Mouse (Mus musculus): ENCODE results near the gene Il17rc. TPM values are rescaled to one million over a fixed set of nuclear protein-coding genes. Genes with fewer than 3 reads are reported as not detected.

Il17rc gene
- polyA plus RNA-seq, 1 experiment, result 43.9 TPM

DNA sequence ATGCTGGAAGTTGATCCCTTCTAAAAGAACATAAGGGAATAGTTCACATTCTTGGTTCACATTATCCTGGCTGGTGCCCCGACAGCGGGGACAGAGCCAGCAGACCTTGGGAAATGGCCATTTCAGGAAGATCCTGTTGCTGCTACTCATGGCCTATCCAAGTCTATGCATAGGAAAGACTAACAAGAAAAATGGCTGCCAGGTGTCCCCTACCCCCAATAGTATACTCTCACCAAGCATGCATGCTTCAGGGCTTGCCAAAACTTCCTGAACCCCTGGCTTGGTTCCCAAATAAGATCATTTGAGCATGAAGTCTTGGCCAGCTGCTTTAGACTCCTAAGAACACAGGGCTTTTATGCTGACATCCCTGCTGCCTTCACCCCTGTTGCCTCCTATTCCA is 19.4 kb upstream of the Il17rc start:
- no peak for DNase-seq (ENCODE audit: low read depth)

DNA sequence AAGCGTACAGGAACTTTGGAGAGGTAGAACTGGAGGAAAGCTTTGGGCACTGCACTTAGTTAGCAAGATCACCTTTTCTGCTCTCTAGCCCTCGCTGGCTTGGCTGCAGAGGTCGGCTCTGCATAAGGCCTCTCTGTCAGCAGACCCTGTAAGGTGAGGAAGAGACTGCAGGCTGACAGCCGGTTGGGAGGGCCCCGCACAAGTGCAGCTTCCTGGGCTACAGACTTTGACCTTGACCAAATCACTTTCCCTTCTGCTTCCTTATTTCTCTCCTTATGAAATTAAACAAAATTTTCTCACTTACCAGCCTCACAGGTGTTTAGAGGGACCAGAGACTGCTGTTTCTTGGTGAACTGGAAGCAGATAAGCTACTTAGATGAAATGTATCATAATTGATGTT is 16.2 kb upstream of the Il17rc start:
- DNase-seq (ENCODE audit: low read depth), result no peak

DNA sequence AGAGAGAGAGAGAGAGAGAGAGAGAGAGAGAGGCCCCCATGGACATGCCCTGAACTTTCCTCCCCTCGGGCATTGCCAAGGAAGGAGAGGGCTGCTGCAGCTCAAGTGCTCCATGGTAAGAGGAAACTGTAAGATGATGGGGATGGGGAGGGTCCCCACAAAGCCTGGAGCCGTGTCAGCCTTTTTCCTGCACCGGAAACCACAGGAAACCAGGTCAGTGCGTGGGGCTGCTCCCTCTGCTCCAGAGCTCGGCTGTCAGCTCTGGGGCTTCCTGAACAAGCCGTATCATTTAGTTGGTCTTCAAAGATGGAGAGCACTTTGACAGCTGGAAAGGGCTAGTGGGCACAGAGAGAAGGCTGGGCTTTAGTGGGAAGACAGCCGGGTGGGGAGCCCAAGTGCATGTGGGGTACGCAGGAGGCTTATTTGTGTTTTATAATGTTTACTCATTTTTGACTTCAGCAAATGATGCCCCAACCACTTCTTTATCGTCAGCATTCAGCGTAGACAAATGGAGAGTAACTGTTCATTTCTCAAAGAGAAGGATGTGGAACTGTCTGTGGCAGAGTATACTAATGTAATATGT is 13.2 kb upstream of the Il17rc start, which contains the start of gene Il17re:
Gene Il17re (plus strand): TSS at position 533 of the 583 bp plus-strand sequence.
- DNase-seq (ENCODE audit: low read depth), result no peak

DNA sequence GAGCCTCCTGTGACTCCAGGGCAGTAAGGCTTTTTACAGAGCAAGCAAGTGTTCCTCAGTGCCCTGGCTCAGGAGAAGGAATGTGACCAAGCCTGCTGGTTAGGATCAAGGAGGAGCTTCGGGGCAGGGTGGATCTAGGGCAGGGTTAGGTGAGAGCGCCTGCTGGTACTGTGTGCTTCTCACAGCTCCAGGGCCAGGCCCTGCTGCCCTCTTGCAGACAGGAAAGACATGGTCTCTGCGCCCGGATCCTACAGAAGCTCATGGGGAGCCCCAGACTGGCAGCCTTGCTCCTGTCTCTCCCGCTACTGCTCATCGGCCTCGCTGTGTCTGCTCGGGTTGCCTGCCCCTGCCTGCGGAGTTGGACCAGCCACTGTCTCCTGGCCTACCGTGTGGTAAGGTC is 12.6 kb upstream of the Il17rc start:
- DNase-seq (ENCODE audit: low read depth), result no peak

DNA sequence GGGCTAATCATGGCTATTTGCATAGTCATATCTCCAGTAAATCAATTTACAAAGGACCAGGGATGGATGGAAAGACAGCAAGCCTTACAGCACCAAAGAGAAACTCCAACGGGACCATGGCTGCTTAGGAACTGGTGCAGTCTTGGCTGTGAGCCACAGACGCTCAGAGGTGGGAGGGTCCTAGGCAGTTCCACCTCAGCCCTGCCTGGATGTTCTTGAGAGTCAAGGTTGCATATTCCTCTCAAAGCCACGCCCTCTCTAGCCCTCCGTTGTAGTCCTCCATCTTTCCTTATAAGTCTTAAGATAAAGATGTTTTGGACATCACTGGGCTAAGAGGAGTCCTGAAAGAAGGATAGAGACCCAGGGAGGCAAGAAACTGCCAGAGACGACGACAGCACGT is 7.2 kb upstream of the Il17rc start:
- DNase-seq (ENCODE audit: low read depth), result no peak

DNA sequence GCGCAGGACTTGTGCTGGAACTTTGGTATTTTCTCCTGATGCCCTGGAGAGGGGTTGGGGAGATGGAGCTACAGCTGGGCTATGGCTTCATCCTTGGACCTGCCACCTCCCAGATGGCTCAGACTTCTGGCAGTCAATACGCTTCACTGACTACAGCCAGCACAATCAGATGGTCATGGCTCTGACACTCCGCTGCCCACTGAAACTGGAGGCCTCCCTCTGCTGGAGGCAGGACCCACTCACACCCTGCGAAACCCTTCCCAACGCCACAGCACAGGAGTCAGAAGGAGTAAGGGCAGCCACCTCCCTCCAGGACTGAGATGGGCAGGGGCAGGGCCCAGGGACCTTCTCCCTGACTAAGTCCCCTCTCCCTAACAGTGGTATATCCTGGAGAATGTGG is 5.6 kb upstream of the Il17rc start:
- DNase-seq (ENCODE audit: low read depth), result no peak

DNA sequence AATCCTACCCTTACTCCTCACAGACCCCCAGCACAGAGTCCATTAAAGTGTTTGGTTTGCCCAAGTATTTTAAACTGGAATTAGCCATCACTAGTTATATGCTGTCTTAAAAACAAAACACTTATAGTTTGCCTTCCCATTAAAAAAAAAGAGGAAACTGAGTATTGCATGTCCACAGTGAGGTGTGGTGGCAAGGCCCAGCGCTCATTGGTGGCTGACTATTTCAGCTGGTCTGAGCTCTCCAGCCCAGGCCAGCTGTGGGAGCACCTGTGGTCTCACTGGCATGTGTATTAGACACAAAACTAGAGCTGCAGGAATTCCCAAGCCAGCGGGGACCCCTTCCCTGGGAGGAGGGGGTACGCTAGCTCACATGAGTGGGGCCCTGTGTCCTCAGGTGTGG is 2.7 kb upstream of the Il17rc start:
- no peak for DNase-seq (ENCODE audit: low read depth)

DNA sequence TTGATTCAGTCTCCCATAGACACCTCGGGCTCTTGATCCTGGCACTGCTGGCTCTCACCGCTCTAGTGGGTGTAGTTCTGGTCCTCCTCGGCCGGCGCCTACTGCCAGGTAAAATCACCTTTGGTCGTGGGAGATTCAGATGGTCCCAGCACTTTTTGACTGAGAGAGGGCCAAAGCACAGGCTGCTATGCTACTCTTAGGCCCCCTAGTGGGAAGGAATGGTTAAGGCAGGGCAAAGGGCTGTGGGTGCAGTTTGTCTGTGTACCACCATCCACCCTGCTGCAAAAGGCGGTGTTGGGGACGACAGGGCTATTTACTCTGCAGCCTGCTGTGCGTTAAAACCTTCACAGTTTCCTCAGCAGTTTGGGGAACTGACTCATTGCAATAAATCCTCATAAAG is 2.2 kb upstream of the Il17rc start:
- DNase-seq (ENCODE audit: low read depth), result no peak

DNA sequence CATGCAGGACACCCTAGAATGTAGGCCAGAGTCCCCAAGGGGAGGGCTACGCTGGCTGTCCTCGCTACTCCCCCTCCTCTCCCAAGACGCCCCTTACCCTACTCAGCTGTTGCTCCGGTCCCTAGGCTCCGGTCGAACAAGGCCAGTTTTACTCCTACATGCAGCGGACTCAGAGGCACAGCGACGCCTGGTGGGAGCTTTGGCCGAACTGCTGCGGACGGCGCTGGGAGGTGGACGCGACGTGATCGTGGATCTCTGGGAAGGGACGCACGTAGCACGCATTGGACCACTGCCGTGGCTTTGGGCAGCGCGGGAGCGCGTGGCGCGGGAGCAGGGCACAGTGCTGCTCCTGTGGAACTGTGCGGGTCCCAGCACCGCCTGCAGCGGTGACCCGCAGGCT is 1.8 kb upstream of the Il17rc start:
- DNase-seq (ENCODE audit: low read depth), result no peak

DNA sequence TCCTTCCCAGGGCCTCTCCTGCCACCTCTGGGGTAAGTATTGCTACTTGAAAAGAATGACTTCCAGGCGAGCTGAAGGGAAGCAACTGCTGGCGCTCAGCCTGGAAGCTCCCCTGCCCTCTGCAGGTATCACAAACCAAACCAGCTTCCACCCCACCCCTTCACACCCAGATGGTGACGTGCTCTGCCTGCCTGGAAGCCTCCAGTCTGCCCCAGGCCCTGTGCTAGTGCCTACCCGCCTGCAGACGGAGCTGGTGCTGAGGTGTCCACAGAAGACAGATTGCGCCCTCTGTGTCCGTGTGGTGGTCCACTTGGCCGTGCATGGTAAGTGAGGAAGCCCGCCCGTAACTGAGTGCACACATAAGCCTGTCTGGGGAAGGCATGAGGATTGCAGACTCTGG is 834 bp downstream of the Il17rc start:
- DNase-seq (ENCODE audit: low read depth), result no peak

DNA sequence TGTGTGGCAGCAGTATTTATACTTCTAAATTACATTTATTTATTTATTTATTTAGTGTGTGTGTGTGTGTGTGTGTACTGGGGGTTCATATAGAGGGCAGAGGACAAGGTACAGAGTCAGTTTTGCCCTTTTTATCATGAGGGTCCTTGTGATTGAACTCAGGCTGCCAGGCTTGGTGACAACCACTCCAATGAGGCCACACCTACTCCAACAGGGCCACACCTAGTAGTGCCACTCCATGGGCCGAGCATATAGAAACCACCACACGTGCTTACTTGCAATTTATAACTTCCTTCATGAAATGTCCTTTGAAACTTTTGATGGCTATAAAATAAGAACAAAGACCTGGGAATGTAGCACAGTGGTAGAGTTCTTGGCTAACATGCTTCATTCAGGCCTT is 2.0 kb downstream of the Il17rc start:
- DNase-seq (ENCODE audit: low read depth), result no peak

DNA sequence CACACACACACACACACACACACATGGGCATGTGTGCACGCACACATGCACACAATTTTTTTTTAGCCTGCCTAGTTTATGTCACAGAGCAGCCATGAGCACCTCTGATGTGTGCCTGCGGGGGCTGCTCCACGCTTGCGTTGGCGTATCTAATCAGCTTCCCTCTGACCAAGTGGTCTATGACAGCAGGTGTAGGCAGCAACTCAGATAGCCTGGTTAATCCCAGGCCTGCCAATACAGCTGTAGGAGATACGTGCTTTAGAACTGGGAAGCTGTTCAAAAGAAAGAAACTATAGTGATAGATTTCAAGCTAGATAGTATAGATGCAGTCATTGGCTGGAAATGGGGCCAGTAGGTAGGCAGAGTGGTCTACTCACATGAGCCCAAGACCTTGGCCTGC is 2.5 kb downstream of the Il17rc start:
- no peak for DNase-seq (ENCODE audit: low read depth)

DNA sequence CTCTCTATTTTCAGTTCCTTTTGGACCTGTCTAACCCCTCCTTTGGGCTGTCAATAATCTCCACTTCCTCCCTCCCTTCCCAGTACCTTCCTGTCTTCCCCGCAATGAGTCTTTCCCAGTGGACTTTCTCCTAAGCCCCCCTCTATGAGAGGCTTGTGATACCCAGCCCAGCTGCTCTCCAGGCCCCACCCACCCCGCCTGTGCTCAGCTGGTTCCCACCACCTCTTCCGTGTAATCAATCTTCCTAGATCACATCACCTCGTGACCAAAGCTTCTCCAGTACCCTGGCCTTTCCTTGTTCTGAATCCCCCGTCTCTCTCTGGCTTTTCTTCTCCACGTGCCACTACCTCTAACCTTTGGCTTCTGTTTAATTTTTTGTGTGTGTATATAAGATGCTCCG is 6.1 kb downstream of the Il17rc start:
- DNase-seq (ENCODE audit: low read depth), result no peak

DNA sequence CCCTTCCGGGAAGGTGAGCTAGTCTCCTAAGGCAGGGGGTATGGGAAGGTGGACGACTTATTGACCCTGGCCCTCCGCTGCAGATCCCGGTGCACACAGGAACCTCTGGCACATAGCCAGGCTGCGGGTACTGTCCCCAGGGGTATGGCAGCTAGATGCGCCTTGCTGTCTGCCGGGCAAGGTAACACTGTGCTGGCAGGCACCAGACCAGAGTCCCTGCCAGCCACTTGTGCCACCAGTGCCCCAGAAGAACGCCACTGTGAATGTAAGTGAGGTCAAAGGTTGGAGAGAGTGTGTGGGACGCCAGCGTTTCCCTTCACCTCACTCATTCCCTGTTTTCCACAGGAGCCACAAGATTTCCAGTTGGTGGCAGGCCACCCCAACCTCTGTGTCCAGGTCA is 7.7 kb downstream of the Il17rc start:
- no peak for DNase-seq (ENCODE audit: low read depth)

DNA sequence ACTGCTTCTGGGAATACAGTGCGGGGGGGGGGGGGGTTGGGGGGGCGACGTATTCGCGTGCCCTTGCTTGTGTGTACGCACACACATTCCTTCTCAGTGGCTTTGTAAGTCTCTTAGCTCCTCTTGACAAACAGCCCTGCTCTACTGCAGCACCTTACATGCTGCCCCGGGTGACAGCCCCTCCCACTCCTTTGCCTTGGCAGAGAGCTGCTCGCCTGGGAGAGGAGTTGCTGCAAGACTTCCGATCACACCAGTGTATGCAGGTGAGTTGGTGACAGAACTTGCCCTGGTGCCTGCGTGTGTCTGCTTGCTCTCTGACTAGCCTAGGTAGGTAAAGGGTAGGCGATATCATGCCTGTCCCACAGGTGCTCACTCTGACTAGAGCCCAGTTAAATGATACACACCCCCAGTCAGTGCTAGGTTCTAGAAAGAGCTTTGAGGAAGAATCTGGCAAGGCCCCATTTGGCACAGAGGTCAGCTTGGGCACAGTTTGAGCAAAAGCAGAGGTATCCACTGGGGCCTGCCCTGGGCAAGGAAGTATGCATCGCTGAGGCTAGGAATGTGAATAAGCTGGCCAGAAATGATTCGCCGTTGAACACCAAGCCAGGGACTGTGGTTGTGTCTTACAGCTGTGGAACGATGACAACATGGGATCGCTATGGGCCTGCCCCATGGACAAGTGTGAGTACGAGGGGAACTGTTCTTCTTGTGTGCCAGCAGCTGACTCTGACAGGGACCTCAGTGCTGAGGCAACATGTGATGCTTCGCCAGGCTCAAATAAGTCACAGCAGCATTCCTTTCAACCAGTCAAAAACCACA is 9.5 kb downstream of the Il17rc start:
- DNase-seq (ENCODE audit: low read depth), result peak; percentile 99

DNA sequence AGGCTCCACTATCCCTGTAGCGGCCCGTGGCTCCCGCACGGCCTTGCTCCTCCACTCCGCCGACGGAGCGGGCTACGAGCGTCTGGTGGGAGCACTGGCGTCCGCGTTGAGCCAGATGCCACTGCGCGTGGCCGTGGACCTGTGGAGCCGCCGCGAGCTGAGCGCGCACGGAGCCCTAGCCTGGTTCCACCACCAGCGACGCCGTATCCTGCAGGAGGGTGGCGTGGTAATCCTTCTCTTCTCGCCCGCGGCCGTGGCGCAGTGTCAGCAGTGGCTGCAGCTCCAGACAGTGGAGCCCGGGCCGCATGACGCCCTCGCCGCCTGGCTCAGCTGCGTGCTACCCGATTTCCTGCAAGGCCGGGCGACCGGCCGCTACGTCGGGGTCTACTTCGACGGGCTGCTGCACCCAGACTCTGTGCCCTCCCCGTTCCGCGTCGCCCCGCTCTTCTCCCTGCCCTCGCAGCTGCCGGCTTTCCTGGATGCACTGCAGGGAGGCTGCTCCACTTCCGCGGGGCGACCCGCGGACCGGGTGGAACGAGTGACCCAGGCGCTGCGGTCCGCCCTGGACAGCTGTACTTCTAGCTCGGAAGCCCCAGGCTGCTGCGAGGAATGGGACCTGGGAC is 11.4 kb downstream of the Il17rc start:
- DNase-seq (ENCODE audit: low read depth), result no peak

DNA sequence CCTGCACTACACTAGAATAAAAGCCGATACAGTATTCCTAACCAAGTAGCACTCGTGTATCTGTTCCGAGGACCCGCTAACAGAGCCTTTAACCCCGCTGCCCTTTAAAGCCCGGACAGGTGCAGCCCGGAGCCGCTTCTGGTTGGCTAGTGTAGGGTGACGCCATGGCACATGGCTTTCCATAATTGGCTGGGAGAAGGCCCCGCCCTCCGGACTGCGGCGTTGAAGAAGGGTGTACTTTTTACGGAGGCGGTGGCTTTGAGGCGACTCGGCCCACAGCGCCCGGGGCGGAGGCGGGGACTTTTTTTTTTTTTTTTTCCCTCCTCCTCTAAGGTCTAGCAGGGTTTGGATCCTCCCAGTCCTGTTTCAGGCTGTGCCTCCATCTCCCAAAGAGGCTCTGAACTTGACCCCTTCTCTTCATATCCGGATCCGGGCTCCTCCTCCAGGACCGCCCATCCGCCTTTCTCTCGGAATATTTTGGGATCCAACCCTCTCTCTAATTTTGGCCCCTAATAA is 11.9 kb downstream of the Il17rc start, which contains the start of gene Creld1:
Gene Creld1 (plus strand): TSS at position 198 of the 516 bp plus-strand sequence.
- DNase-seq (ENCODE audit: low read depth), result no peak

DNA sequence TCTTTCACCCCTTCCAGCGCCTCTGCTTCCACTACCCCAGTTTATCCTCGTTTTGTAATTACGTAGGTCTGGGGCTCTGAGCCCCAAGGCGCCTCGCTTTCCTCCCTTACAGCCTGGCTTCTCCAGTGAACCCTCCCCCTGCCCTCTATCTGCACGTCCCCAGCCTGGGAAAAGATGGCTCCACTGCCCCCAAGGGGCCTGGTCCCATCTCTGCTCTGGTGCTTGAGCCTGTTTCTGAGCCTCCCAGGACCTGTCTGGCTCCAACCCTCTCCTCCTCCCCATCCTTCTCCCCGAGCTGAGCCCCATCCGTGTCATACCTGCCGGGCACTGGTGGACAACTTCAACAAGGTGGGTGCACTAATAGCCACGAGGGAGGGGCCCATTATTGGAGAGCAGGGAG is 12.5 kb downstream of the Il17rc start:
- no peak for DNase-seq (ENCODE audit: low read depth)

DNA sequence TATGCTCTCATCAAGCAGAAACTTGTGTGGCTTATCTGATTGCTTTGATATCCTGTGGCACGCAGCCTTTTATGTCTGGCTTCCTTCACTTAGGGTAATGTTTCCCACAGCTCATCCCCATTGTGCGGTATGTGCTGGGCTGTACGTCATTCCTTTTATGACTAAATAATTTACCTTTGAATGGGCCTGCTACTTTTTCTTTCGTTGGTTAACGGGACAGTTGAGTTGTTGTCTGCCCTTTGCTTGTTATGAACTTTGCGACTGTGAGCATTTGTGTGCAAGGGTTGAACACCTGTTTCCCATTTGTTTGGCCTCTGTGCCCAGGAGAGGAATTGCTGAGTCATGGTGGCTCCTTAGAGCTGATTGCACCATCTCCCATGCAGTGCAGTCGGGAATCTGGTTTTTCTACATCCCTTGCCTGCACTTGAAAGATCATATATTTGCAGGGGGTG is 15.9 kb downstream of the Il17rc start:
- DNase-seq (ENCODE audit: low read depth), result no peak

DNA sequence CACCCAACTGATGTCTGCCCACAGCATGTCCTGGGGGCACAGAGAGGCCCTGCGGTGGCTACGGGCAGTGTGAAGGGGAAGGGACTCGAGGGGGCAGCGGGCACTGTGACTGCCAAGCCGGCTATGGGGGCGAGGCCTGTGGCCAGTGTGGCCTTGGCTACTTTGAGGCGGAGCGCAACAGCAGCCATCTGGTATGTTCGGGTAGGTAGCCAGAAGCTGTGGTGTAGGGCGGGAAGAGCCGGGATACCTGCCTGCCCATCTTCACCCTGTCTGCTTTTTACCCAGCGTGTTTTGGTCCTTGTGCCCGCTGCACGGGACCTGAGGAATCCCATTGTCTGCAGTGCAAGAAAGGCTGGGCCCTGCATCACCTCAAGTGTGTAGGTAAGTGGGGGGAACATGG is 18.2 kb downstream of the Il17rc start:
- no peak for DNase-seq (ENCODE audit: low read depth)

DNA sequence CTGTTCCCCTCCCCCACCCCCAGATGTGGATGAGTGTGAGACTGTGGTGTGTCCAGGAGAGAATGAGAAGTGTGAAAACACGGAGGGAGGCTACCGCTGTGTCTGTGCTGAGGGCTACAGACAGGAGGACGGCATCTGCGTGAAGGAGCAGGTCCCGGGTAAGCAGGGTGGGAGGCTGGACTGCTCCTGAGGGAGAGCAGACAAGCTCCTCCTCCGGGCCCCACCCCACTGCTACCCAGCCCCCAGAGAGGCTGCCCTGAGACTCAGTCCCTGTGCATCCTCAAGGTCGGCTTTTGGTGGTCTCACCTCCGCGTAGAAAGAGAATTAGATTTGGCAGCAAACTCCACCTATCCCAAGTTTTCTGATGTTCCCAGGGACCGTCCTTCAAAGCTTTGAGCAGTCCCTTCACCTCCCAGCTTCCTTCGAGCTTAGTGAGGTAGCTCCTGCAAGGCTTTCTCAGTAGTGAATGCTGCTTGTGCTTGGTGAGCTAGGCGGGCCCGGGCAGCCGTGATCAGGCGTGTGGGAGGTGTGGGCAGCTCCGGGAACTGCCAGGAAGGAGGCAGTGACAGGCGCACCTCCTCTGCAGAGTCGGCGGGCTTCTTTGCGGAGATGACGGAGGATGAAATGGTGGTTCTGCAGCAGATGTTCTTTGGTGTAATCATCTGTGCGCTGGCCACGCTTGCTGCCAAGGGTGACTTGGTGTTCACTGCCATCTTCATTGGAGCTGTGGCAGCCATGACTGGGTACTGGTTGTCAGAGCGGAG is 21.1 kb downstream of the Il17rc start:
- DNase-seq (ENCODE audit: low read depth), result no peak

DNA sequence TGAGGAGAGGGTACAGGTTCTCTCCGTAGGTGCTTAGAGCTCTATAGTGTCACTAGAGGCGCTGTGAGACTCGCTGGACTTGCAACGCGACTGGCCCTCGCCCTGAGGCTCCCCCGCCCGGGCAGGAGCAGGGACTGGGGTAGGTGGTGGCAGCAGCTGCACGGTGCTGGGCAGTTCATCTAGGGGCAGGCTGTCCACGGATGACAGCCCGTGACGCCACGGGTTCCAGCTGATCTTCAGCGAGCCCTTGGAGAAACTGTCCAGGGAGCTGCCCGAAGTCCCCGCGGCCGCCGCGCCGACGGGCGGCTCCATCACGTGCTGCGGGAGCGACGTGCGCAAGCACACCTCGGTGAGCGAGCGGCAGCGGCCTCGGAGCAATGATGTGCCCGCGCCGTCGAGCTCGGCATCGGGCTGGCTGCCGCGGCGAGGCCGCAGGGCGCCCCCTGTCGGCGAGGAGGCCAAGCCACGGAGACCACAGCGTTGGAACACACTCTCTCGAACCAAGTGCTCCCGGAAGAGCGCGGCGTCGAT is 23.1 kb downstream of the Il17rc start:
- no peak for DNase-seq (ENCODE audit: low read depth)

Data from gonadal fat pad, adult 2 months (tissue).